Mouse (Mus musculus): ENCODE results near the gene Foxk2.

Foxk2 gene

DNA sequence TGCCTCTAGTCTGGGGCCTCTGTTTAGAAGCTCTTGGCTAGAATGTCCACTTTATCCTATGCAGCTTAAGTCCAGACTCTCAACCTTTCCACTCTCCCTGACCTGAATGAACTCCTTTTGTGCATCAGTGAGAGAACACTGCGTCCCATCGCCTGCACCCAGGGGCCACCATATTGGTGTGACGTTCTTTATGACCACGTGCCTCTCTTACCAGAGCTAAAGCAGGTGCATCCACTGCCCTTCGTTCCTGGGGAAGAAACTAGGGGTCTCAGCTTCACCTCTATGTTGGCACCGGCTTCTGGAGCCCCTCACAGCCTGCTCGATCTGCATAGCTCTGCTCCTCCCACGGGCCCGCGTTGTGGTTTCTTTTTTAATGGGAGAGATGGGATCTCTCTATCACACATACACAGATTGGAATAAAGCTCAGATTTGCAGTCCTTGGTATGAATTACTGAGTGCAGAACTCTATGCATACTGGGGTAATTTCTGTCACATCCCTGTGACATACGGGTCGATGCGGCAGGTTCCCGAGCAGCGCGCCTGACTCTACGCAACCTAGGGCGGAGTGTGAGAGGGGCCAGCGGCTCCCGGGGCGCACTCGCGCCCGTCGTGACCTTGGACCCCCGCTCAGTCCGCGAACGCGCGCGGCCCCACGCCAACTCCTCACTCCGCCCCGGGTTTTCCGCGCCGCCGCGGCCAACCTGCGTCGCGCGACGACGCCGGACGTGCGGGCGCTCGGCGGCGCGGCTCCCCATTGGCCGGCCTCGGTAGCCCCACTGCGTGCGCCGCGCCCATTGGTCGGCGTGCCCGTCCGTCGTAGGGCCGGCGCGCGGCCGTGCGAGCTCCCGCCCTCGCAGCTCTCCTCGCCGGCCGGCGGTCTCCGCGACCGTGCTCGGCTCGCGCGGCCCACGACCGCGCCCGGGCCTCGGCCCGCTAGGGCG lies at the start of gene Foxk2:
Foxk2 (plus strand) TSS at position 831 of the 941 bp plus-strand sequence.
- peak; percentile 93 for DNase-seq

DNA sequence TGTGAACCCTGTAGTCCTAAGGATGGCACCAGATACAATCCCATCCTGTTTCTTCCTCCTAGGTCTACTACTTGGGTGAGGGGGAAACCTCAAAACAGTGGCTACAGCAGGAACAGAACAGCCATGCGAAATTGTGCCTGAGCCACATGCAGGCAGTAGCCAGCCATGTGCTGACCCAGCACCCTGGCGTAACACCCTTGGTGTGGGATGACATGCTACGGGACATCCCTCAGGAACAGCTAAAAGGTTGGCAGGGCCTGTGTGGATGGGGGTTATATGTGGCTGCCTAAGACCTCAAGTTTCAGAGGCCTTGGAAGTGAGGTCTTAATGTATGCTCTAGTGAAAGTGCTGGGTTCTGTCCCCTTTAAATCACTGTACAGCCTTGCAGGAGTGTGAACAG lies 43.0 kb upstream of the Foxk2 start:
- no peak for DNase-seq

DNA sequence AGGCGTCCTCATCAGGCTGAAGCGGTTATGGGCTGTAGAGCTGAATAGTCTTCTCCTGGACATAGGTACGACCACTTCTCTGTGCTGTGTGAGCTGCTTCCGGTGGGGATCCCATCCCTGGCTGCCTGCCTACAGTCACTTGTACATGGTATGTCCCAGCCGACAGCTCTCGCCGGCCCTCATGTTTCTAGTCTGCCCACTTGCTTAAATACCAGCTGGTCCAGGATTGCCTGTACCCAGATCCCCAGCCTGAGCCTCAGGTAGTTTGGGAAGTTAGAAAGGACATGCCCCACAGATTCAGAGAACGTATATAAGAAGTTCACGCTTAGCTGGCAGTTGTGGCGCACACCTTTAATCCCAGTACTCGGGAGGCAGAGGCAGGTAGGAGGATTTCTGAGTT lies 40.0 kb upstream of the Foxk2 start:
- DNase-seq, result no peak

DNA sequence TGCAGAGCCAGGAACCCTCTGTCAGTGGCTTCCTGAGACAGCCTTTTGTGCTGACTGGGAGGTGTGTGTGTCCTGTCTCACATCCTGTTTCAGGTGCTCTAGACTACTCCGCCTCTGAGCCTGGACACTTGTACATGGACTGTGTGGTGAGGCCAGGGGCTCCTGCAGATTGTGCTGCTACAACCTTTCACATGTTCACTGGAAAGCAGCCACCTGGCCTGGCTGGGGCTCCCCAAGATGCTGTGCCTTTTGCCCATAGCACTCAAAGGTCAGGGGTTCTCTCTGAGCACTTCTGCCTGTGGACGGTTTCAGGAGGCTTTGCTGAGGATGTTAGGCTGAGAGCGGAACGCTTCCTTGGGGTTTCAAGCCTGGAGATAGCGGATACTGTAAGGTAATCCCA lies 39.0 kb upstream of the Foxk2 start:
- no peak for DNase-seq

DNA sequence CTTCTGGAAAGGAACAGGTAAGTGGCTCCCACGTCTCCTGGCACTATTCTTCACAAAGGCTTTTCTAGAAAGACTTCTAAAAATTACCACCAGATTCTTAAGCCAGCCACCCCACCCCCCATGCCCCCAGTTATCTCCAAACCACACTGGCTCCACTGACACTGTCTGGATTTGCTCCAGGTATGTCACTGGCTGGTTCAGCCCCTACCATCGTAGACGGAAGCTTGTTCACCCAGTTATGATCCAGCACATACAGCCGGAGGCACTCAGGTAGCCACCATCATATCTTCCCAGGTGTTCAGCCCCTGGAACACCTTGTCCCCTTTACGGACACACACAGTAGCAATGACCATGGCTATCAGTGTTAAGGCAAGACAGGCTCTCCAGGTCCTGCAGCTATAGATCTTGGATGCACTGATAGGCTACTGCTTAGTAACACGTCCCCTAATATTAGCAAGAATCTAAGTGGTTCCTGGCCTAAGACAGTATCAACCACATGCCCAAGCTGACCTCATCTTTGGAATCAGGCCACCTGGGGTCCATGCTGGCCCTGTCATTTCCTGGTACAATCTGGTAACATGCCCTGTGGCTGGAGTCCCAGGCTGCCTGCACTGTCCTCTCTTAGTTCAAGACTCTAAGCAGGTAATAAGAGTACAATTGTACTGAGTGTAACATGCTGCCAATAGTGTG lies 38.3 kb upstream of the Foxk2 start:
- DNase-seq, result peak; percentile 73

DNA sequence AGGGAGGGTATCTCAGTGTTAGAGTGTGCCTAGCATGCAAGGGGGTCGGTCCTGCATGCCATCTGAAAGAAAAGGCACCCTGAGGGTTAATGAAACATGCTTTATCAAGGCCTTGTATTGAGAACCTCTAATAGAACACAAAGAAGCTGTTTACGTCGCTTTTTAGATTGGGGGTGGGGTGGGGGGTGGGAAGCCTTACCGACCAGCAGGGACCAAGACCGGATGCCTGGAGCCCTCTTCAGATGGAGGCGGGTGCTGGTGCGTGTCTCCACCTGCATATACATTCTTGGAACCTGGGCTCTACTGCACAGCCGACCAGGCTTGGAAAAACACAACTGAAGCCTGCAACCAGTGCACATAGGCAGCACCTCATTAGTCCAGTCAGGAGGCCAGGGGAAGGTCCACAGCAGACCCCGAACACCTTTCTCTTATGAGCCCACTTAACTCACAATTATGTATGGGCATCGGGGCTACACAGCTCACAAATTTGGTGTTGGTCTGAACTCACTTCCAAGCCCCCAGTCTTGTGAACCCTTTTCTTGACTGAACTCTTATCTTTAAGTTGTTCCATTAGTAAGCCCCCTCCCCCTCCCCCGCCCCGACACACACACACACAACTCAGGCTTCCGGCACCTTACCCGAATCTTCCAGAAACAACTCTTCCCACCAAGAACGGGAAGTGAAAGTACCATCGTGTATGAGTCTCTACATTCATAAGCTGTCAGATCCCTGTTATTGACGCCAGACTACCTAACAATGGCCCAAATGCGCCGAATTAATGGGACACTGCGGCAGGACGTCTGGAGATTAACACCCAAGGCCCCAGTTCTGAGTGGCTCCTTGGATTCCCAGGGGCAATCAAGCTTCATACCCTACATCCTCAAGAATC lies 31.4 kb upstream of the Foxk2 start:
- no peak for DNase-seq

DNA sequence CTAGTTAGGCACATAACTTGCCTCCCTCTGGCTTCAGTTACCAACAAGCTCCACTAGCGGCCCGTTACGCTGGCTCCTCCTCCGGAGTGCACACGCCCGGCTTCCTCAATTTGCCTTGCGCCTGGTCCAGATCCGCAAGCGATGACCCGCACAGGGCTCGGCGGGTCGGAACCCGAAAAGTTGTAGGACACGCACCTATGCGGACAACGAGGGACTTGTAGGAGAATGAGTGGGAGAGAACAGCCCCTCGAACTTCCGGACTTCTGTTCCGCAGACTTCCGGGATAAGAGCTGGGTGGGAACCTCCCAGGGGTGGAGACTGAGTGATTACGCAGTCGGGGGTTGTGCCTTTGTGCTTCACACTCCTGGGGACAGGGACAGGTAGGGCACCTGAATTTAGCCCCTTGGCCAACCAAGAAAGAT lies 30.8 kb upstream of the Foxk2 start, which contains the start of gene Cybc1:
Cybc1 (minus strand) TSS at position 305 of the 422 bp plus-strand sequence.
- peak; percentile 77 for DNase-seq

DNA sequence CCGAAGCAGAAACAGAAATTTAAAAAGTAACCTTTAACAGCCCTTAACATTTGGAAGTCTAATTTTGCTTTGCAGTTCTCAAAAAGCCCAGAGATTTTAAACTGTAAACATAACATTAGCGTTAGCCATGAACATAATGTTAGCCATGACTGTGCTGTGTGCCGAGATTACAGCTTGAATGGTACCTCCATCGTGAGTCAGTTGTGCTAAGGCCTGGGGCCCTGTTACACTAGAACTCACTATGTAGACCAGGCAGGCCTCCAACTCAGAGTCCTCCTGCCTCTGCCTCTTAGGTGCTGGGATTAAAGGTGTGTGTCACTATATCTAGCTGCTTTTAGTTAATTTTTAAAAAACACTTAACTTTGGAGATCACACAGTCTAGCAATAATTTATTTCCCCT lies 28.6 kb upstream of the Foxk2 start:
- DNase-seq, result no peak

DNA sequence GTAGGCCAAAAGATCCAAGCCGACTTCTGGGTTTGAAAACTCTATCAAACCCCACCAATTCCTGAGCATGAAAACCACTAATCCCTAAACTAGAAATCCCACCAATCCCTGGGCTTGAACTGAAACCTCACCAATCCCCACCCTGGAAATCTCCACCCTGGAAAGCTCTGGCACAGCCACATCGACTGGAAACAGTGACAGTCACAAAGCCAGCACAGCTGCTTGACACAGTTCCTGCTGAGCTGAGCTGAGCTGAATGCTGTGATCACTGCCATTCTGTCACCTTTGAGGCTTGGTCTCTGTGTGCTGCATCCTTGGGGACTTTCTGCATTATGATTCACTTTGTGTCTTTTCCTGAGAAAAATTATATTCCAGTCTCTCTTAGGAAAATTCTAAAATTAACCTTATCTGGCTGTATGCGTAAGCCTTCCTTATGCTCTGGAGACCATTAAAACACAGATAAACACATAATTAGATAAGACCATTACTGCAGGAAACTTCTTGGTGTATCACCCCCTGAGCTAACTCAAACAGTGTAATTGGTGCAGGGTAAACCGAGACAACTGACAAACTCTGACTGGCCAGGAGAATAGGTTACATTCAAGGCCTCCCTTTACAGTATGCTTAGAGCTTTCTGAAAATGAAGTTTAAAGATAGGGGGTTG lies 28.0 kb upstream of the Foxk2 start:
- DNase-seq, result no peak

DNA sequence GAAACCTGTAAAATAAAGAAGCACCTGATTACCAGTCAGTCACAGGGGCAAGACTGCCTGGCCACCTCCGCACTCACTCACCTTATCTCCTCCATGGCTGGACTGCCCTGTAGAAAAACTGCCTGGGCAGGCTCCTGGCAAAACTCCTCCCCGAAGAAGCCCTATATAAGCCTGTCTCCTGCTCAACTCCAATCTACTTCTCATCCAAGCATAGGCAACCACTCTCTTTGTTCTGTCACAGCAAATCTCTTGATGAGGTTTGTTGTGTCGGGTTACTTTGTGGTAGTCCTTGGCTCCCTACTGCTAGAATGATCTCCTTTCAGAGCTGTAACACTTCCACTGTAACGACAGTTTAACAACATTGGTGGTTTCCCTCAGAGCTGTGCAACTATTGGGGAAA lies 27.1 kb upstream of the Foxk2 start:
- no peak for DNase-seq

DNA sequence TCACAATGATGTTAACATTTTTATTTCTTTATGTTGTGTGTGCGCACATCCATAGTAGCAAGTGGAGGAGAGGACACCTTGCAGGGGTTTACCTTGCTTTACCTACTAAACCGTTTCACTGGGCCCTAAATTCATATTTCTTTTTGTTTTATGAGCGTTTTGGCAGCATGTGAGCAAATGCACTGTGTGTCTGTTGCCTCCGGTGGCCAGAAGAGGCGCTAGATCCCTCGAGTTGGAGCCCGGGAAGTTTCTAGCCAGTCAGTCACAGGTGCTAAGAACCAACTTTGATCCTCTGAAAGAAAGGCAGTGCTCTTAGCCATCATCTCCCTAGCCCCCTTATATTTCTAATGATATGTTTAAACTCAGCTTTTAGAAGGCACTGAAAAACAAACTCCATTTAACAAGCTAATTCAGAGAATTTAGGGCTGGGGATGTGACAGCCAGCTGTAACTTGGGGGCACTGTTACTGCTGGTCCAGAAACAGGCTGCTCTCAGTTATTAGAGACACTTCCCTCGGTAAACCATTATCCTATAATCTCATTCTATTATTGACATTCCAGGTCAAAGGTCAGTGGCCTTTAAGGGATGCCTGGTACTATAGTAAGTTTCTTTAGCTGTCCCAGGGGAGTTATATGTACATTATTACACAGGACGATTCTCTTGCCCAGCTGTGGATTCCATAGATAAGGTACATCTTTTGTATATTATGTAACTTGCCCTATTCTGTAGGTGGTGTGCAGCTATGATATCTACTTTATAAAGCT lies 24.1 kb upstream of the Foxk2 start:
- DNase-seq, result no peak

DNA sequence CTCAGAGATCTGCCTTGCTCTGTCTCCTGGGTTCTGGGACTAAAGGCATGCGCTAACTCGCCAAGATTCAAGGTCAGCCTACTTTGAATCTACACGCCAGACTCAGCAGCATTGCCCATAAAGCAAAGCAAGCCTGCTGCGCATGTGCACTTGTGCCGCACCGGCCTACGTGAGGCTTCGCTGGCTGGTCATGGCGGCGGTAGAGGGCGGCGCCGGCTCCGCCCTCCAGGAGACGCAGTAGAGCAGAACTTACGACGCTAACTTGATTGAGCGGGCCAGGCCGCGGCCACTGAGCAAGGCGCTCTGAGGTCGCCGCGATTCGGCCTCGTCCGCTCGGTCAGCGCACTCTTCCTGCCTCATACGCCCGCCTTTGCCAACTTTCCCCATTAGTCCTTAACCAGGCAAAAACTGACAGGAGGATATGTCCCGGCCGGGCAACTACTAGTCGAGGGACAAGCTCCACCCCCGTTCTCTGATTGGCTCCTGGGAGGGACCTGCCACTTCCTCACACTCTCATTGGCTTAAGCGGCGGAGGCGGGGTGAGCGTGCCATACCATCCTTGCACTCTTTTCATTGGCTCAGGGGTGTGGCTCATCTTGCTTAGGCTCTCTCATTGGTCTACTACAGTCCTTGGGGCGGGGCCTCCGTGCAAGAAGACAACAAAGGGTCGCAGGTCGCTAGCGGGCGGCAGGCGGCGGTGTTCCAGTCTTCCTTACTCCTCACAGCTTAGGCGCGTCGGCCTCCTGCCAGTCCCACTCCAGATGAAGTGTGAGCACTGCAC lies 23.0 kb upstream of the Foxk2 start, which contains the start of gene Narf:
Narf (plus strand) TSS at position 690 of the 781 bp plus-strand sequence.
- DNase-seq, result peak; percentile 100

DNA sequence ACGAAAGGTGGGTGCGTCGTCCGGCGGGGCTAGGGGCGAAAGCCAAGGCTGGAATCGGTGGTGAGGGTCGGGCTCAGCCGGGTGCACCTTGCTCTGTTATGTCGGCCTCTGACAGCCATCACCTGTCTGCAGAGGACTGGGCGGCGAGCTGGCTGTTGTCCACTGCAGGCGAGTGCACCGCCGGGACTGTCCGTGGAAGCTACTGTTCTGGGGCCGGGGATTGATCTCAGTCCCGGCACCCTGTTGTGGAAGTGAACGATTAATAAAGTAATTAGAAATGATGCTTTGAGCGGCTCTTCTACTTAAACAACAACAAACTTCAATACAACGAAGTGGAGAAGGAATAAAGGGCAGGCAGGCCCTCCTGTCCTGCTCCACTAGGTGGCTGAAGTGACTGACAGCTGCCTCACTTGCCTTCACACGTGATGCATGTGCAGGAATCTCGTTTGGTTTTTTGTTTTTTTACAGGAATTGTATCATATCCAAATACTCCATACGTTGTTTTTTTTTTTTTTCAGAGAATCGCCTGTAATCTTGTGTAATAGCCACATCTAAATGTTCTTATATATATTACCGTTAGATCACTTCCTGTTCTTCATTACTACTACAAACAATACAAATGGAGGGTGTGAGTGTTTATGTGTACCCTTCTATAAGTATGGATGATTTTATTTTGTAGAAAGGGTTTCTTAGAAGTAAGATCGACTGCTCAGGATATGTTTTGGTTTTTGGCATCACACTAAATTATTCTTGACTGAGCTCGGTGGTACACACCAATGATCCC lies 22.3 kb upstream of the Foxk2 start:
- DNase-seq, result no peak

DNA sequence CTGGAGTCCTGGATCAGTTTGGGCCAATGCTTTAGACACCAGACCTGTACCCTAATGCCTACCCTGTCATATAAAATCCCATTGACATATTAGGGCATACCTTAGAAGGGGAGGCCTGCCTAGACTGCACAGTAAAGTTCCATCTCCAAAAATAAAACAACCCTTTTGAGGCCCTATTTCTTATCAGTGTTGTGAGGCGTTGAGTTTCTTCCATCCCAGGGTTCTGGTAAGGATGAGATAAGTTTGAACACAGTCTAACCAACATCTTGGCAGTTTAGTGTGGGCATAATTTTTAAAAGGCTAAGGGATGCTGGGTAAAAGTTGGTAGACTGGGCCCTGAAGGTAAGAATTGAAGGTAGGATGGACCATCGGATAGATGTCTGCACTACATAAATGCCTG lies 20.1 kb upstream of the Foxk2 start:
- DNase-seq, result no peak

DNA sequence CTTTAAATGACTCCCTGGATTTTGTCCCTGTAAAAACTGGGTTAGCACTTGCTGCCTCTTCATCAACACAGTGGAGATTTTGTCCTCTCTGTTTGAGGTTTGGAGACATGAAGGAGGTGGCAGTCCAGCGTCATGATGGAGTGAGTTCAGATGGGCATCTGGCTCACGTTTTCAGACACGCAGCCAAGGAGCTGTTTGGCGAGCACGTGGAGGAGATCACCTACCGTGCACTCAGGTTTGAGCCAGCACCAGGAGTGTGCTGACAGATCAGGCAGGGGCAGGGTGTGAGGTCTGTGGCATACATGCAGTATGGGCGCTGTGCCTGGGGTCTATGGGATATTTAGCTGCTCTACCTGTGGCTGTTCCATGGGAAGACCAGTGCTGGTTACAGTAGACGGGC lies 9.6 kb upstream of the Foxk2 start:
- no peak for DNase-seq

DNA sequence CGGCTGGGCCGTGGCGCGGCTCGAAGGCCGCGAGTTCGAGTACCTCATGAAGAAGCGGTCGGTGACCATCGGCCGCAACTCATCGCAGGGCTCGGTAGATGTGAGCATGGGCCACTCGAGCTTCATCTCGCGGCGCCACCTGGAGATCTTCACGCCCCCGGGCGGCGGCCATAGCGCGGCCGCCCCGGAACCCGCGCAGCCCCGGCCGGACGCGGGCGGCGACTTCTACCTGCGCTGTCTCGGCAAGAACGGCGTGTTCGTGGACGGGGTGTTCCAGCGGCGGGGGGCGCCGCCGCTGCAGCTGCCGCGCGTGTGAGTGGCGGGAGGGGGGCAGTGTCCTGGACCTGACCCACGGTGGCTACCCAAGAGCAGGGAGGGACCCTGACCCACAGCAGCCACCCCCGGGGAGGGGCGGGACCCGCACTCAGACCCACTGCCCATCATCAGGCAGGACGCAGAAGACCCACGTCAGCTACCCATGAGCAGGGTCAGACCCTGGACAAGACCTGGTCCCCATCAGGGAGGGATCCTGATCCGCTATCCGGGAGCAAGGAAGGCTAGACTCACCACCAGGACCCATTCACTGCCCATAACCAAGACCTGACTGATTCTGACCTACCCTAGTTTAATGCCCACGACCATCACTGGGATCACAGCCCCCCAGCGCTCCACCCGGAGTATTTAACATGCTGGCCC lies 569 bp downstream of the Foxk2 start:
- peak; percentile 67 for DNase-seq

DNA sequence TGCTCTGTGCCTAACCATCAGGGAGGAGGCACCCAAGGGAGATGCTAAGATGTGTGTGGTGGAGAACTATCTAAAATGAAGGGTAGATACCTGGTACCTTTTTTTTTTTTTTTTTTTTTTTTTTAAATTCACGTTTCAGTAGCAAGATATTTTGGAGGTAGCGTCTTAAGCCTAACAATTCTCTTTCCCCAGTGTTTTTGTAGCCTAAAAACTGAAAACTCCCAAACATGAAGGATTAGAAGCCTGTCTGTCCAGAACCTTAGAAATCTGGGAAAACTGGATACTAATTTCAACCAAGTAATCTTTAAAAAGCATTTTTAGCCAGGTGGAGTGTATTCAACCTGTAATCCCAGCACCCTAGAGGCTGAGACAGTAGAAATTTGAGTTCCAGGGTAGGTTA lies 1.3 kb downstream of the Foxk2 start:
- DNase-seq, result no peak

DNA sequence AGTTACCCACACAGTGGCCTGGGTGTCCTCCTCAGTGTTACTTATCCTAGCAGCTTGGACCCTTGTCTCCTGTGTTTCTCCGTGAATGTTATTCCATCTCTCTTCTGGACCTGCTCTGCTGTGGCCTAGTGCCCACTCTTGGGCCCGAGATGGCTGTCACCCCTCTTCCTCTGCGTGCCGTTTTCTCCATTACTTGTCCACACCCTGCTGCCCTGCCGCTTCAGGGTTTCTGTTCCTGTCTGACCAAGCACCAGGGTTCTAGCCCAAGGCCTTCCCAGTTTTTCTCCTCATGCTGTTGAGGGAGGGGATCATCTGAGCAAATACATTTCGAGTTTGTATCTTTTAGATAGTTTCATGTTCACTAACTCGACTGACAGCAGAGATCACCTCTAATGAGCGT lies 17.7 kb downstream of the Foxk2 start:
- no peak for DNase-seq

DNA sequence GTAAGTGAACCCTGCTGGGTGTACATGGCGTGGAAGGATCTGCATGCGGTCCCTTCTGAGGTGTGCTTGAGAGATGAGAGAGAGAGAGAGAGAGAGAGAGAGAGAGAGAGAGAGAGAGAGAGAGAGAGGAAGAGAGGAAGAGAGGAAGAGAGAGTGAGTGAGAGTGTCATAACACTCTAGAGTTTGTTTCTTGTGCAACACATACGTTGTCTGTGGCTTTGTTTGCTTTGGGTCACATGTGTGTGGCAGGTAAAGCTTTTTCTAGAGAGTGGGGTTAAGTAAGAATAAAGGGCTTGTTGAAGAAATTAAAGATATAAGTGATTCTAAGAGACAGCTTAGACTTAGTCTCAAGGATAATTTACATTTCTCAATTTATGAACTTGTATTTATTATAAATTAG lies 18.2 kb downstream of the Foxk2 start:
- DNase-seq, result no peak
